Mouse (Mus musculus) gastrocnemius, adult 18-20 months (tissue): ENCODE results near the gene Magi2. TPM values are rescaled to one million over a fixed set of nuclear protein-coding genes. Genes with fewer than 3 reads are reported as not detected.

Experiments used
- DNase-seq: peaks from one replicate; pipeline ENCODE4 v3.0.0; 2021; ENCODE audit warnings: low spot score
- total RNA-seq, 2 experiments: library from RNA; stranded (reverse); gene quantifications; 2 replicates each; pipeline ENCODE4 v1.2.3; 2021

The Magi2 gene
- total RNA-seq, 2 experiments from 2014 or later = 0.53 to 0.85 TPM

DNA sequence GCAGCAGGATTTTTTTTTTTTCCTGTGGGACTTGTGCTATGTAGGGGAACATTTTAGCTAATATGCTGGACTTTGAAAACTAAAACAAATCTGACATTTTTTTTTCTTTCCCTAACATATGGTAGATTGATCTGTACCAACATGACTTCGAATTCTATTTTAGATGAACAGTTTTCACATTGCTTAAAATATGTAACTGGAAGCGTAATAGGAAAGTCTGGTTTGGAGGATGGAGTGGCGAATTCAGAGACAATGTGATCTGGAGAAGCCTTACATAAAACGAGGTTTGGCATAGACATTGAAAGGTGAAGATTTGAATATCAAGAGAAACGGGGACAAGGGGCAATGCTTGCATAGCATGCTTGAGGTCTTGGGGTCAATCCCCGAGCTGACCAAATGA is 519.1 kb downstream of the Magi2 start:
- DNase-seq = no peak

DNA sequence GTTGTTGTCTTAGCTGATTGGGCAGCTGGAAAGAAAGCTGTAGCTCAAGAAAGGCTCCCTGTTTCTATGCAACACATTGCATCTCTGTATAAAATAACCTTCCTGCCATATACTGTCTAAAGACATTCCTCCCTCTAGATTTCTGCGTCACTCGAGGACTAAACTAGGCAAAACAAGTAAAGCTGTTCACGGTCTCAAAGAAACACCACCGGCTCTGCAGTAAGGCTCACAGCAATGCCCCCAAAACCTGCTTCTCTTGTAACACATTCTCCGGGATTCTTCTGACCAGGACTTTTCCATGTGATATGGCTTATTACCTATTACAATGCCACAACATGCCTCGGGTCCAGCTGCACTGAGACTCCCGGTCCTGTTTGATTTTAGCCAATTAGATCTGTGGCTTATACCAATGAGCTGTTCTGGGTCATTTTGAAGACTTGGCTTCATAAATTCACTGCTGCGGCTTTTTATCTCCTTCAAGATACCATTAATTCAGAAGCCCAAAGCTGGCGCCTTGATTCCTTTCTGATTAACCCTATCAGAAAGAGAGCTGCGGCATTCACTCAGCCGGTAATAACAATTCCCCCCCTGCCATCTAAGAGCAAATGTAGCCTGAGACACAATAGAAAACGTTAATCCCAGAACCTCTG is 520.2 kb downstream of the Magi2 start:
- DNase-seq = no peak

DNA sequence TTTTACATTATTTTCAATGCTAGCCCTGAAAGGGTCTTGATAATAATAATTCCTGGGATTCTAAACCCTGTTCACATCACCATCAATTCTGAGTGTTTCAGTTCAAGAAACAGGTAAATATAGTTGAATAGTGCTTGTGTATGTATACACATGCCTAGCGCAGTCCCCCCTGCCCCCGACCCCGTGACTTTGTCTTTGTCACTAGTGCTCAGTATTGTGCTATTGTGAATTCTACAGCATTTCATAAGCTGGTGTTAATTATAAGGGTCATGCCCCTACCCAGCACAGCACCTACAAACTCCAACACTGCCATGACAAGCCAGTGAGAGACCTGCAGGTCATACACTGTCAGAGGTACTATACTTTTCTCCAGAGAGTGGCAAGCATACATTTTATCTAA is 520.8 kb downstream of the Magi2 start:
- DNase-seq = no peak

DNA sequence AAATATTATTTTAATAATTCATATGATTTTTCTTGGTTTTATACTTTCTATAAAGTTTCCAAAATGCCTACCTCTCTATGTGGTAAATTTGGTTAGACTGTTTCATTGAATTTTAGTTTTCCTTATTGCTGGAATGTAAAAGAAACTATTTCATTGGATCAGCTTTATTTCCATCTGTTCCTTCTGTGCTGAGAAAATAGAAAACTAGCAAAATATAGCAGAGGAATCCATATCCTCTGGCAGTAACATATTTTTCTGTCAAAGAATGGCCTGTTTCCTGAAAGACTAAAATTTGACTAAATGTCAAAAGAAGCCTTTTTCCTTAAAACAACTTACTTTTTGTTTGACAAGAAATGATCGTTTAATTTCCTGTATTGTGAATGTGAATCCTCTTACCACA is 552.4 kb downstream of the Magi2 start:
- DNase-seq = no peak

DNA sequence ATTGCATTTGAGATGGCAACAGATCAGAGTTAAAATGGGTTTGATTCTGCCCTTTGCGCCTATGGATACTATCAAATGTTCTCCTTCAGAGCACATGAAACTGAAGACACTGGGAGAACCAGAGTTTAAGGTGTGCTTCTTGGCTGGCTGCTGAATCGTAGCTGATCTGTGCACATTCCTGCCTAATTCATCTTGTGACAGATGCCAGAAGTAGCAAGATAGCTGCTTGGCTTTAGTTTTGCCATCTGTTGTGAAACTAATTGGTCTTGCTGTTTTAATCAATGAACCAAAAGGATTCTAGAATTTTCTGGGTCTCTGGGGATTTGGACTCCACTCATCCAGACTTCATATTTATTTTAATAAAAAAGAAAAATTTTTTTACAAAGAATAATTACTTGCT is 553.2 kb downstream of the Magi2 start:
- DNase-seq = no peak

DNA sequence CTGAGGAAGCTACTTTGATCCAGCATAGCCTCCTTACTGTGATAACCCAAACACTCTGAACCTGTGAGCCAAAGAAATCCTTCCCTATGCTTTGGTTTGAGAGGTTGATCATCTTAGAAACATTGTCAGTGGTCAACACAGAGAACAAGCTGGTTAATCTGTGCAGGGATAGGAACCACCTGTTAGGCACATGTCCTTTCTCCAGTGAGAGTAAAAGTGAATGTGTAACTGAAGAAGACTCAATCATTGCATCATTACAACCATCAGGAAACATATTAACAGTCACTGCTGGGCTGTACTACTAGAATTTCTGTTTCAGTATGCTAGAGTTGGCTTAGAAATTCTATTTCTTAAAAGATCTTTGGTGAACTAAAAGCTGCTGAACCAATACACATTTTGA is 558.5 kb downstream of the Magi2 start:
- no peak for DNase-seq

DNA sequence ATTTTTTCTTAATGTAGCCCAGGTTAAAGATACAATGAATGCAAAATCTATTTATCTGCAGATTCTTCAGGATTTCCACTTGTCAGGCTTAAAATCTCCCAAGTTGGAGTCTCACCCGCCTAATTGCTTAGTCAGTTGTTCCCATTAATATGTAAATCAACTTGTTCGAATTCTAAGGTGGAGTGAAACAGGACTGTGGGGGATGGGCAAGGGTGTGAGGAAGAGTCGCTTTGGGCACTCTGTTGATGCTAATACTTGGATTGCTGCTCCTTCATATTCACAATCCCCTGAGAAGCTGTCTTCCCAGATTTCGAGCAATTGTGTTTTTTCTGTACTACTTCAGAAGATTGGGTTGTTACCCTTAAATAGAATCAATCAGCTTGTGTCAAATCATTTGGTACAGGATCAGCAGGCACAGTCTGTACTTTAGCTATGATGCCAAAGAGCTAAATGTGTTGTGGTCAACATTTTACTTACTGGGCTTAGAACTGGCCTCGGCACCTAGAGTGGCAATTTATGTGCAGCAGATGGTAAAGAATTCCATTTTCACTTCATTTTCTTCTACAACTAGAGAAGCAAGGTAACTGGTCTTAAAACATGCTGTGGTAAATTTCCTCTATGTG is 560.8 kb downstream of the Magi2 start:
- DNase-seq = no peak

DNA sequence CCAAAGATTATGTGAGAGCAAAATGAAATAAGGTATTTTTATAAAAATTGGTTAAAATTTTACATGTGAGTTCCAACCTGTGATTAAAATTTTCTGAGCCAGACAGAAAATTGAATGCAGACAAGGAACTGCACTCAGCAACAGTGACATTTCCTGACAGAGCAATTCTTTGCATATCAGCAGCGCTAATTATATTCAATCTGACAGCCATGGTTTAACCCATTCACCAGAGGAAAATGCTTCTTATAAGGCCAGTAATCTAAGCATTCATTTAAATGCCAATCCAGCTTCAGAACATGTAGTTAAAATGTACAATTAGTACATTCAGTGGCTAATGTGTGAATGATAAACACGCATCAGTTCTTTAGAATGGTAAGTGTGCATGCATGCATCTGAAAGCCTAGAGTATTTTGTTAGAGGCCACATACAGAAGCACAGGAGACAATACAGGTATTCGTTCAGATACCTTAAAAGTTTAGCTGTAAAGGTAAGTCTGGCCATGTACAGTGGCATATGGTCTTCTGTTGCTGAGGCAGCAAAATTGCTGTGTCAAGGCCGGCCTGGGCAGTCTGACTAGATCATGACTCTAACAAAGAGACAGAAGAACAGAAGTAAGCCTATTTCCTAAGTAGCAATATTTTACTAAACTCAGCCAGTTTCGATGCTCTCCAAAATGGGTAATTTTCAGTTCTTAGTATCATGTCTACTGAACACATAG is 576.4 kb downstream of the Magi2 start:
- no peak for DNase-seq

DNA sequence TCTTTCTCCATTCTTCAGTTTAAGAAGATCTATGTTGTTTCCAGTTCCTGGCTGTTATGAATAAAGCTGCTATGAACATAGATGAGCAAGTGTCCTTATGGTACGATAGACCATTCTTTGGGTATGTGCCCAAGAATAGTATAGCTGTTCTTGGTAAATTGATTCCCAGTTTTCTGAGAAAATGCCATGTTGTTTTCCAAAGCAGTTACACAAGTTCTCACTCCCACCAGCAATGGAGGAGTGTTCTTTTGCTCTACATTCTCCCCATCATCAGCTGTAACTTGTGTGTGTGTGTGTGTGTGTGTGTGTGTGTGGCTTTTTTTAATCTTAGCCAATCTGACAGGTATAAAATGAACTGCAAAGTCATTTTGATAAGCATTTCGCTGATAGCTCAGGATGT is 595.7 kb downstream of the Magi2 start:
- no peak for DNase-seq

DNA sequence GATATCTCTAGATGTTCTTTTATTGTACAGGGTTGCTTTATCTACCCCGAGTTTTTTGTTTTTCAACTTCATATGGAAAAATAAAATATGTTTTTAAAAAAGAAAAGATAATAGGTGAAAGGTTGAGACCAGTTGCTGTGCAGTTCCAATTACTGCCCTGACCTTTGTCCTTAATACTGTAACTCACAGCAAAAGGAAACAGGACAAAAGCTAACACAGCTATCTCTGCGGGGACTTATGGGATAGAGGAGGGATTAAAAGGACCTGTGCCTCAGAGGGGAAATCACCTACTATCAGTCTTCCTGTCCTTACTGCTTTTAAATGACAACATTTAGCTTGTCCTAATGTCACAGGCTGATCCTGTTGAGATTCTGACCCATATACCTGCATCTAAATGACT is 599.1 kb downstream of the Magi2 start:
- DNase-seq = no peak

DNA sequence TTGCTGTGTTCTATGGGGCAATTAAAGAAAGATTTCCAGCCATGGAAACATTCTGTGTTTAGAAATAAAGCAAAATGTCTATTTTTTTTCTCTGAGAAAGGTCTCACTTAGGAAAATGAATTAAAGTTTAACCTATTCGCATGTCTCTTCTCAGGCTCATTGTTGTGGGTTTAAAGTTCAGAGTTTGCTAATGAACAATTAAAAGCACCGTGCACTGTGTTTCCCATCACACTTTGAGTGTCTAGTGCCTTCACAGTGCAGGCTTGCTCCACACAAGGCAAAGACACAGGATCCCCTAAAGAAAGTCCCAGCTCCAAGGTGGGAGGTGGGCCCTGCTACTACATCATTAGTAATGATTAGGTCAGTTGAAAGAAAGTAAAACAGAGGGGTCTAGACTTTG is 602.5 kb downstream of the Magi2 start:
- DNase-seq = no peak

DNA sequence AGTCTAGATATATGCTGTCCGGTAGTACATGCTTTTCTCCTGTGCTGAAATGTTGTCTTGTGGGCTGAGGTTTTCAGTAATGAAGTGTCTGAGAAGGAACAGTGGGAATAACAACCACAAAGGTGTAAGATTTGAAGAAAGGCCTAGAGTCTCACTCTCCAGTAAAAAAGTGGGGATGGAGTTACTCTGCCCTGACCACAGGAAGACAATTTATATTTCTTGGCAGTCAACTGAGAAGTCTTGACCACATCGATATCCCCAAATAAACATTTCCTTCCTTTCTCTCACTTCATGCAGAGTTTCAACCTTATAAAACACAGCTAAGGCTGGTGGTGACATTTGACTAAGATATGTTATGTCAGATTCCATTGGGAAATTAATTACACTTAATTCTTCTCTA is 636.0 kb downstream of the Magi2 start:
- no peak for DNase-seq

DNA sequence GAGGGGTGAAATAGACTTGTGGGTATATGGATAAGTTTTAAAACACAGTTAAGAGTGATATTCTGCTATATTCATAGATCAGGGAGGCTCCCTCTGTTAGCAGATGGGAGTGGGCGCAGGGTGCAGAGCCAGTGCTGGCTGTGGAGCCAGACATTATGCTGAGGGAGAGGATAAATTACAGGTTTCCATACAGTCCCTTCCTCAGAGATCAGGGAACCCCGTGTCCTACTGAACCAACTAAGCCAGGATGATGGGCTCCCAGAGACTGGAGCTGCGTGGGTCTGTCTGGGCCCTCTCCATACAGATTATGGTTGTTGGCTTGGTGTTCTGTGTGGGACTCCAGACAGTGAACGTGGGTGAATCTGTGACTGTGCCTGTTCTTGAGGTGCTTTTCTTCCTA is 643.6 kb downstream of the Magi2 start:
- DNase-seq = no peak

DNA sequence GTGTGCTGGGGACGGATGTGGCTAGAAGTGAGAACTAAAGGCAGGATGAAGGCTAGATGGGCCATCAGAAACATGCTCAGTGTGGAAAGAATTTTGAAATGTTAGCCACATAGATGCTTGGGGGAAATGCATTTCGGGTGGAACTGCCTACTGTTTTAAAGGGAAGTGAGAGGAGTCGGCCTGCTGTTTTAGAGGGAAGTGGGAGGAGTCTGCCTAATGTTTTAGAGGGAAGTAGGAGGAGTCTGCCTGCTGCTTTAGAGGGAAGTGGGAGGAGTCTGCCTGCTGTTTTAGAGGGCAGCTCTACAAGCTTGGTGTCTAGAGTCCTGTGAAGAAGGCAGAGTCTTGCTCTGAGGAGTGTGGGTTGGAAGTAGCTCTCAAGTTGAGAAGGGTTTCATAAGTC is 664.9 kb downstream of the Magi2 start:
- DNase-seq = no peak

DNA sequence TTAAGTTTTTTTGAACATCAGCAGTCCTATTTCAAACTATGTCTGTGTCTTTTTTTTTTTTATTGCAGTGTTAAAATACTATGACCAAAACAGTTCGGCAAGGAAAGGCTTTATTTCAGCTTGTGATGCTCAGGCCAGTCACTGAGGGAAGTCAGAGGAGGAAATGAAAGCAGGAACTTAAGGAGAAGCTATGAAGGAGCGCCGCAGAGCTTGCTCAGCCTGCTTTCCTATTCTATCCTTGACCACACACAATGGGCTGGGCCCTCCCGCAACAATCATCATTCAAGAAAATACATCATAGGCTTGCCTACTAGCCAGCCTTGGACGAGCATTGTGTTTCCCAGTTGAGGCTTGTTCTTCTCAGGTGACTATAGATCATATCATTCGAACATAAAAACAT is 669.1 kb downstream of the Magi2 start:
- no peak for DNase-seq

DNA sequence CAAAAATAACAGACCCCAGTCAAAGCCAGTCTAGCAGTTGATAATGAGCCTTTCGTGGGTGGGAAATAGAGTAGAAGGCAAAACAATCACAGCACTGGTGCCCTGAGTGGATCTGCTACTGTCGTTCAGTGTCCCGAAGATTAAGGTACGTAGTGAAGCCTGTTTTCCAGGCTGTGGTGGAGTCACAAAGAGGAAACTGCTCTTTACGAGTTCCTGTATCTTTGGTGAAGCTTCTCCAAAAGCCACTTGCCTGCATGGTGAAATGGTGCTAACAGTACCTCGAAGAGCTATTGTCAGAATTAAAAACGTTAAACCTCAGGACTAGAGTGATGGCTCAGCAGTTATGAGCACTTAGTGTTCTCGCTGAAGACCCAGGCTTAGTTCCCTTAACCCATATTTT is 674.8 kb downstream of the Magi2 start:
- DNase-seq = no peak

DNA sequence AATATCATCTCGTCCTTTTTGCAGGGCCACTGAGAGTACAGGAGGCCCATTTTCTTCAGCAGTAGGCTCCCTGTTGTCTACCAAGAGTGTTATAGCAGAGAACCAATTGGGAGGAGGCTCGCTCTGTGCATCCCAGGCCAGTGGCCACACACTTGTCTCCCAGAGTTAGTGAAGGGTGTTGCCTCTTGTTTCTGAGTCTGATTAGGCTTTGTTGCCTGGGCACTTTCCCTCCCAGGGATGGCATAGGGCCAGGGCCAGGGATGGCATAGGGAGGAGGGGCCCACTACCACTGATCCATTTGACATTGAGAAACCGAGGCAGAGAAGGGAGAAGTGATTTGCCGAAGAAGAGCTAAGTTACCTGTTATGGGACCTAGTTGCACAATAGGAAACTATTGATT is 679.8 kb downstream of the Magi2 start:
- DNase-seq = no peak

DNA sequence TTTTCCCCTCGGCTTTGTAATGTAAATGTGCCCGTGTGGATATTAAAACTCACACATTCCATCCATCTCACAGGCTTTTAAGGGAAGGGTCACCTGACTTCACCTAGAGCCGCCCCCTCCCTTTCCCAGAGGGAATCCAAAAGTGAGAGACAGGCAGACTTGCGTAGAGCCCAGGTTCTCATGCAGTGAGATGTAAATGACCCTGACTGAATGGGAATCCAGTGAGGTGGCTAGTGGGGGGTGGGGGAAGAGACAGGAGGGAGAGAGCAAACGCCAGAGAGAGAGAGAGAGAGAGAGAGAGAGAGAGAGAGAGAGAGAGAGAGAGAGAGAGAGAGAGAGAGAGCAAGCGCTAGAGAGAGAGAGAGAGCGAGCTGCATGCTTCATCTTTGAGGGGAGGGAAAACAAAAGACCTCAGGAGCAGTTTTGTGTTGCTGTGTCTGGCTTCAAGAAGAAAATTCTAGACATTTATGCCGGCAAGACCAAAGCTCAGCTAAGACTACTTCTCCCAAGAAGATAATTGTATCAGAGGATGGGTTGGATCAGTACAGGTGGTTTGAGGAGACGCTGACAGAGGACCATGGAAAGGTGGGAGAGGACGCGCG is 680.6 kb downstream of the Magi2 start:
- DNase-seq = no peak

DNA sequence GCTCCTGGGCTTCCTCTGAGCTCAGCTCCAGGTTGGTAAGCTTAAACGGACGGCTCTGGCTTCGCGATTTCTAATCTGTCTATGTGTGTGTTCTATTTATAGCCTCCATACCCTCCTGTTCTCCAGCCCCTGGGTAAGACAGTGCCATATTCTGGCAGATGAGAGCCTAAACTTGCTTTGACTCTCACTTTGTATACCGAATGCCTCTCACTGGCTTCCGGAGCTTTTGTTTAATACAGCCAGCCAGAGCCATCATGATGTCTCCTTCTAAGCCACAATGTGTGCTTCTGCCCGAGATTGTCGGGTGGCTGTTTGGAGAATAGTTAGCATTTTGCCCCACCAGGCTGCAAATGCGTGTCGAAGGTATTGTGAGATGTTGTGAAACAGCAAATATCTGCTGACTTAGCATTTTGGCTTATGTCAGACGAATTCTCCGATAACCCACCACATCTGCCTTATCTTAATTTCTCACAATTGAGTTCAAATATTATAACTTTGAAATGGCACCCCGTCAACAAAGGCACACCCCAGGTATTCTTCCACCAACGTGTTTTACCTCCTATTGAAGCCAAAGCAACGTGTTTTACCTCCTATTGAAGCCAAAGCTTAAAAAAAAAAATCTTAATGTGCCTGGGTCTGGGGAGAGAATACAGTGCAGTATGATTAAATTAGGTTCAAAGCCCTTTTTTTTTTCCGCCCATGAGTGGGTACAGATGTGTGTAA is 681.3 kb downstream of the Magi2 start:
- no peak for DNase-seq

DNA sequence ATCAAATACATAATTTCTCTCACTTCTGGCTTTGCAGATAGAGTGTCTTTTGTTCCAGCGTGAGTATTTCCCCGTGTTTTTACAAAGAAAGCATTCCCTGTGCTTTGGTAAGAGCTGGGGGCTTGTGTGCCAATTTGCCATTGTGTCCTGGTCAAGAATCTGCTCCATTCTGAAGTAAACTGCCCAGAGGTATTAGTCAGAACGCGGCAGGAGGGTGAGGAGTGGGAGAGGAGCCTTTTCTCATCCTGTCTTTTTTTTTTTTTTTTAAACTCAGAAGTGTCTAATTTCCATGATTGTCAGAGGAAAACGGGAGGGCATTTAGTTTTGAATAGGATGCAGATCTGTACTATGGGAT is 681.8 kb downstream of the Magi2 start:
- no peak for DNase-seq

DNA sequence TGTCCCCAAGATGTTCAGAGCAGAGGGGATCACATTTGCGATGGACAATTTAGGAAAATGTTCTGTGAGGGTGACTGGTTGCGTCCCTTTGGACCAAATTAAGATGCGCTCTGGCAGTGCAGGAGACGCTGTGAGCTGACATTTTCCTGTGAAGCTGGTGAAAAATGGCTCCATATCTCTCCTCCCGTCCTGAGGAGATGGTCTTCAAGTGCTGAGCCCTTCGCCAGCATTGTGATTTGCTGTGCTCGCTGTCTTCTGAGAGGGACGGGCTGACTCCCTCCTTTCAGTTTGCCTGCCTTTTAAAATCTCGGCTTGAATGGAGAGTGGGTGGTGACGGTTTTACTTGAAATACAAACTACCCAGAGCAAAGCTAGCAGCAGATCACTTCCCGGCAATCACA is 682.2 kb downstream of the Magi2 start:
- DNase-seq = no peak

DNA sequence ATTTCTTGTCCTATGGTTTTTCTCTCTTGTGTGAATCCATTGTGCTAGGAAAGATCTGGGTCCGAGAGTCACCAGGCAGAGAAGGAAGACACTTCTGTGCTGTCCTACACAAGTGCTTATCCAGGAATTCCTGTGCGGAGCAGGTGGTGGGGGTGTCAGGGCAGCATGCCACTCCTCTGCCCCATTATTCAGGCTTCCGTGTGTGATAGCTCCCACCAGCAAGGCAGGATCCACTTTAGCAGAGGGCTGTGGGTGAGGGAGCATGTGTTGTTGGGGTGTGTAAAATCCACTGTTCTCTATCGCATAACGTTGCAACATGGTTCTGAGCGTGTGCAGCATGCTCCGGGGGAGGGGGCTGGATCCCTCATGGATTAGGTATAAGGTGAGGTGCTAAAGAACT is 682.8 kb downstream of the Magi2 start:
- DNase-seq = no peak
